Mouse (Mus musculus): ENCODE results near the gene Foxp1. TPM values are rescaled to one million over a fixed set of nuclear protein-coding genes. Genes with fewer than 3 reads are reported as not detected.

The Foxp1 gene
- polyA plus RNA-seq, 1 experiment from 2014 or later = 36.4 TPM

GRCm38 (mm10) chr6:99392484-99392883 is 130.0 kb downstream of the Foxp1 start:
- no peak overlapping the region for H3K4me3 ChIP-seq (ENCODE audit: low read length)
- no peak overlapping the region for H3K27ac ChIP-seq (ENCODE audit: low read length)
- H3K36me3 ChIP-seq (ENCODE audit: insufficient read depth, low read length) = 0 out of 2 replicates have a peak, but pooled peaks cover 3% of the 10 kb centered on the region
- peaks cover 10% of the 10 kb centered on the region for H3K4me1 ChIP-seq (ENCODE audit: insufficient read depth, low read length)
- 92% methylated on average over 6 of the region's 6 CpGs for WGBS
- H3K9ac ChIP-seq (replicated peaks; ENCODE audit: low read length) = no peak overlapping the region
- H3K9me3 ChIP-seq (ENCODE audit: low read length) = no peaks in the 10 kb centered on the region
- H3K4me2 ChIP-seq (replicated peaks; ENCODE audit: low read depth, low read length) = no peak overlapping the region
- ATAC-seq (ENCODE audit: low FRiP score, low TSS enrichment) = no peak
- no peaks in the 10 kb centered on the region for H3K27me3 ChIP-seq (ENCODE audit: insufficient read depth, low read length)

DNA sequence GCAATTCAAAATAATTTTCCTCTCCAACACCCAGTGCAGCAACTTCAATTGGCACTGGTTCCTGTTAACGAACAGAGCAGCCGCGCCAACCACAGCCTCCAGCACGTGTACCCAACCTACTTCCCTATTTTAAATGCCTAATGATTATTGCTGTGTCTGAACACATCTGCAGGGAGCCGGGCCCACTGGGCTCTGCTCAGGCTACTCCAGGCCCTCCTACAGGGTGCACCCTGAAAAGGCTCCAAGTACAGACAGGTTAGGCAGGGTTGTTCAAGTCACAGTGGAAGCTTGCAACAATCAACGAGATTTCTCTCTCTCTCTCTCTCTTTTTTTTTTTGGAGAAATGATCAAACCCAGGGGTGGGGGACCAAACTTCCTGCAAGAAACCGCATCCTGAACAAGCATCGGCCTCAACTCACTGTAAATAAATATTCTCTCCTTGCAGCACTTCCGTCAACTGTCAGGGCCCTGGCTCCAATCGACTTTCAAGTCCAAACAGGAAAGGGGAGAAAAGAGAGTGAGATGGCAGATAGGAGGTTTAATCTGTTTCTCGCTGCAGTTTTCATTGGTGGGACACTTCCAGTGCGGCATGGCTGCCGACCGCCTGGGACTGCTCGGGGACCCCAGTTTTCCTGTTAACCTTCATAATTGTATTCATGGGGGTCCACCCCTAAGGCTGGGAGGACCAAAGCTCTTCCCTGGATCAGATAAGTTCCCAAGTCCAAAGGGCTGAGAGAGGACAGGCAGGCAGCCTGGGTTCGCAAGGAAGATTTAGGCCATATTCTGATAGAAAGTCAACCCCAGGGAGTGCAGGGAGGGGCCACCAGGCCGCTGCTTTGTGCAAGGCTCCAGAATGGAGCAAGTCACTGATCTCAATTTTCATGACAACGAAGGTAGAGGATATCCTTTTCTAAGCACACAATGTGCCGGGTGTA is 133.5 kb downstream of the Foxp1 start:
- 59% methylated on average over 19 of the region's 19 CpGs for WGBS
- H3K4me1 ChIP-seq (ENCODE audit: insufficient read depth, low read length) = peaks cover 10% of the 10 kb centered on the region
- H3K27me3 ChIP-seq (ENCODE audit: insufficient read depth, low read length) = 0 out of 2 replicates have a peak, but pooled peaks cover 4% of the 10 kb centered on the region
- no peak overlapping the region for H3K4me2 ChIP-seq (replicated peaks; ENCODE audit: low read depth, low read length)
- ATAC-seq (ENCODE audit: low FRiP score, low TSS enrichment) = peak; percentile 39; the same call in 1 of the 2 replicates
- 0 out of 2 replicates have a peak, but pooled peaks cover 3% of the 10 kb centered on the region for H3K36me3 ChIP-seq (ENCODE audit: insufficient read depth, low read length)
- 0 out of 2 replicates have a peak, but pooled peaks cover 4% of the 10 kb centered on the region for H3K9me3 ChIP-seq (ENCODE audit: low read length)
- no peak overlapping the region for H3K4me3 ChIP-seq (ENCODE audit: low read length)
- H3K27ac ChIP-seq (ENCODE audit: low read length) = peak overlapping the region; percentile 39; the same call in 1 of the 2 replicates
- no peak overlapping the region for H3K9ac ChIP-seq (replicated peaks; ENCODE audit: low read length)

DNA sequence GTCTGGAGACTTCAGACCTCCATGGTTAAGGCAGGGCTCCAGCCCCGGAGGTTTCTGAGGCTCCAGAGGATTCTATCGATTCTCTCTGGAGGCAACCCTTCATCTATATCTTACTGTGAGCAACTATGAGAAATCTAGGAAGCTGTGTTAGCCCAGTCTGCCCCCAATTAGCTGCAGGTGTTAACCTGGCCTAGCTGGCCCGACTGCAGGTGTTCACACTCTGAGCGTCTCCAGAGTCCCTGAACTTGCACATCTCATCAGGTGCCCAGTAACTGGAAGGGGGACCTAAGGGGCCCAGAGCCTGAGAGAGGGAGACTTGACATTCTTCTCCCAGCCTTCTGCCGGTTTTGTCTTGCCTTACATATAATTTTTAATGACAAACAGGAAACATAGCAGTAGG is 134.5 kb downstream of the Foxp1 start:
- peaks cover 10% of the 10 kb centered on the region for H3K4me1 ChIP-seq (ENCODE audit: insufficient read depth, low read length)
- H3K27me3 ChIP-seq (ENCODE audit: insufficient read depth, low read length) = 0 out of 2 replicates have a peak, but pooled peaks cover 4% of the 10 kb centered on the region
- 0 out of 2 replicates have a peak, but pooled peaks cover 4% of the 10 kb centered on the region for H3K9me3 ChIP-seq (ENCODE audit: low read length)
- no peak overlapping the region for H3K4me3 ChIP-seq (ENCODE audit: low read length)
- WGBS = 74% methylated on average over 5 of the region's 5 CpGs
- ATAC-seq (ENCODE audit: low FRiP score, low TSS enrichment) = no peak; the same call in 1 of the 2 replicates
- H3K4me2 ChIP-seq (replicated peaks; ENCODE audit: low read depth, low read length) = no peak overlapping the region
- H3K36me3 ChIP-seq (ENCODE audit: insufficient read depth, low read length) = 0 out of 2 replicates have a peak, but pooled peaks cover 3% of the 10 kb centered on the region
- H3K27ac ChIP-seq (ENCODE audit: low read length) = no peak overlapping the region
- H3K9ac ChIP-seq (replicated peaks; ENCODE audit: low read length) = no peak overlapping the region

DNA sequence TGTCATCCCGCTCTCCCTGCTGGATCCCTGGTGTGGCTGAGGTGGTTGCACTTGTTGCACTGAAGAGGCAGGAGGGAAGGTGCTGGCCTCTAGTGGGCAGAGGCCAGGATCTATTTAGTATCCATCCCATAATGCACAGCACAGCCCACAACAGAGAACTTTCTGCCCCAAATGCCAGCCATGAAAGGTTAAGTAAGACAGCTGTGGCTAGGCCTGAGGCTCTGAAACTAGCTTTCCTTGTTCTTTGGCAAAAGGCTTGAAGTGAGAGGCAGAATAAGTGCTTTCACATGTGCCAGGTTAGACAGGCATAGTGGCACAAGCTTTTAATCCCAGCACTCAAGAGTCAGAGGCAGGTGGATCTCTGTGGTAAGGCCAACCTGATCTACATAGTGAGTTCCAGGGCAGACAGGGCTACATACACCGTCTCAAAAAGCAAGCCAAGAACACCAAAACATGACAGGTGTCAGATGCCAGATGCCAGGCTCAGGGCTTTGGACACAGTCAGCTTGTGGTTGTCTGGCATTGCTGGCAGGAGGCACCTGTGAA is 137.4 kb downstream of the Foxp1 start:
- Histone ChIP-seq H3K27me3 (ENCODE audit: insufficient read depth, low read length) (peaks cover 4% of the 10 kb centered on the region; the same call in 1 of the 2 replicates), H3K36me3 (ENCODE audit: insufficient read depth, low read length) (0 out of 2 replicates have a peak, but pooled peaks cover 3% of the 10 kb centered on the region), H3K9ac (replicated peaks; ENCODE audit: low read length) (no peak overlapping the region), H3K9me3 (ENCODE audit: low read length) (0 out of 2 replicates have a peak, but pooled peaks cover 4% of the 10 kb centered on the region), H3K4me3 (ENCODE audit: low read length) (no peak overlapping the region), H3K4me1 (ENCODE audit: insufficient read depth, low read length) (peaks cover 12% of the 10 kb centered on the region), H3K27ac (ENCODE audit: low read length) (no peak overlapping the region), H3K4me2 (replicated peaks; ENCODE audit: low read depth, low read length) (no peak overlapping the region)
- no peak for ATAC-seq (ENCODE audit: low FRiP score, low TSS enrichment)
- 91% methylated on average over 2 of the region's 2 CpGs for WGBS

- 0 out of 2 replicates have a peak, but pooled peaks cover 3% of the 10 kb centered on the region for H3K36me3 ChIP-seq (ENCODE audit: insufficient read depth, low read length)
- ATAC-seq (ENCODE audit: low FRiP score, low TSS enrichment) = no peak
- 0 out of 2 replicates have a peak, but pooled peaks cover 4% of the 10 kb centered on the region for H3K9me3 ChIP-seq (ENCODE audit: low read length)
- H3K4me3 ChIP-seq (ENCODE audit: low read length) = no peak overlapping the region
- H3K4me2 ChIP-seq (replicated peaks; ENCODE audit: low read depth, low read length) = no peak overlapping the region
- no peak overlapping the region for H3K27ac ChIP-seq (ENCODE audit: low read length)
- peaks cover 4% of the 10 kb centered on the region; the same call in 1 of the 2 replicates for H3K27me3 ChIP-seq (ENCODE audit: insufficient read depth, low read length)
- peaks cover 15% of the 10 kb centered on the region for H3K4me1 ChIP-seq (ENCODE audit: insufficient read depth, low read length)
- H3K9ac ChIP-seq (replicated peaks; ENCODE audit: low read length) = no peak overlapping the region
- 75% methylated on average over 4 of the region's 4 CpGs for WGBS
Observed at GRCm38 (mm10) chr6:99383846-99384472, 138.6 kb downstream of the Foxp1 start.

DNA sequence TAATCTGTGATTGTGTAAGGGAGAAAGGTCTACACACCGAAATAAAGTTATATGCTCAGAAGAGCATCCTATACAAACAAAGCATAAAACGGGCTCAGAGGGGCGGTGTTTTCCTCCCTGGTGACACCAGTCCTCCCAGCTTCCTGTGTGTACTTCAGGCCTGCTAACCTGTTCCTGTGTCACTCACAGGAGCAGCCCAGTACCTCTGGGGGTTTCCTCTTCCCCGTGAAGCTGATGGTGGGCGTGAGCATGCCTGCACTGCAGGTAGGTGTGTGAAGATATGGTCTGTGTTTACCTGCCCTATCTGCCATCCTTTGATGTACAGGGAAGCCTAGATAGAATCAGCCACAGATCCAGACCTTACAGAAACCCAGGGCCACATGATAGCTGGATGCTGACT is 142.4 kb downstream of the Foxp1 start:
- Histone ChIP-seq H3K27me3 (ENCODE audit: insufficient read depth, low read length) (no peaks in the 10 kb centered on the region; the same call in 1 of the 2 replicates), H3K4me1 (ENCODE audit: insufficient read depth, low read length) (peaks cover 38% of the 10 kb centered on the region), H3K27ac (ENCODE audit: low read length) (no peak overlapping the region), H3K4me2 (replicated peaks; ENCODE audit: low read depth, low read length) (no peak overlapping the region), H3K9me3 (ENCODE audit: low read length) (no peaks in the 10 kb centered on the region), H3K9ac (replicated peaks; ENCODE audit: low read length) (no peak overlapping the region), H3K4me3 (ENCODE audit: low read length) (no peak overlapping the region), H3K36me3 (ENCODE audit: insufficient read depth, low read length) (no peaks in the 10 kb centered on the region)
- 39% methylated on average over 5 of the region's 5 CpGs for WGBS
- 0 out of 2 replicates have a peak, but pooled peaks have one; percentile 16 for ATAC-seq (ENCODE audit: low FRiP score, low TSS enrichment)

- Histone ChIP-seq H3K4me1 (ENCODE audit: insufficient read depth, low read length) (peaks cover 47% of the 10 kb centered on the region), H3K9ac (replicated peaks; ENCODE audit: low read length) (no peak overlapping the region), H3K36me3 (ENCODE audit: insufficient read depth, low read length) (no peaks in the 10 kb centered on the region), H3K4me3 (ENCODE audit: low read length) (no peak overlapping the region), H3K9me3 (ENCODE audit: low read length) (no peaks in the 10 kb centered on the region), H3K27ac (ENCODE audit: low read length) (peak overlapping the region; percentile 63), H3K4me2 (replicated peaks; ENCODE audit: low read depth, low read length) (no peak overlapping the region), H3K27me3 (ENCODE audit: insufficient read depth, low read length) (no peaks in the 10 kb centered on the region; the same call in 1 of the 2 replicates)
- WGBS = 42% methylated on average over 7 of the region's 7 CpGs
- peak; percentile 63 for ATAC-seq (ENCODE audit: low FRiP score, low TSS enrichment)
Observed at GRCm38 (mm10) chr6:99378997-99379710, 143.4 kb downstream of the Foxp1 start.

GRCm38 (mm10) chr6:99377716-99378115 is 144.8 kb downstream of the Foxp1 start:
- H3K4me3 ChIP-seq (ENCODE audit: low read length) = no peak overlapping the region
- H3K4me2 ChIP-seq (replicated peaks; ENCODE audit: low read depth, low read length) = no peak overlapping the region
- peaks cover 47% of the 10 kb centered on the region for H3K4me1 ChIP-seq (ENCODE audit: insufficient read depth, low read length)

DNA sequence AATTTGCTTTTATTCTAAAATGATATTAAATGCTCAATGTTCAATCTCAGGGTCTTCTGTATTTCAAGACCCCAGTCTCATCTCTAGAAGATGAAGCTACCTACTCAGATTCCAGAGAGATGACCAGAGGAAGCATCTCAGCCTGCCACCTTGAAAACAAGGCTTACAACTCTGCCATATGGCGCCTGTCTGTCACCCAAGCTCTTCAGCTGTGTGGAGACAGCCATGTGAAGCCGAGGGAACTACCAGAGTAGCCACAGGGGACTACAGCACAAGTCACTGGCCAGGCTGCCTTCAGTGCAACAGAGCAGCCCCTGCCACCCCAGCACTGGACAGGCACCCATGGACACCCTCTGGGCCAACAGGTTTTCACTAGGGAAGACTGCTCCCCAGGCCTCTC is 145.4 kb downstream of the Foxp1 start:
- Histone ChIP-seq H3K4me1 (ENCODE audit: insufficient read depth, low read length) (peaks cover 47% of the 10 kb centered on the region), H3K9me3 (ENCODE audit: low read length) (no peaks in the 10 kb centered on the region), H3K4me2 (replicated peaks; ENCODE audit: low read depth, low read length) (no peak overlapping the region), H3K27me3 (ENCODE audit: insufficient read depth, low read length) (no peaks in the 10 kb centered on the region; the same call in 1 of the 2 replicates), H3K27ac (ENCODE audit: low read length) (no peak overlapping the region), H3K4me3 (ENCODE audit: low read length) (no peak overlapping the region), H3K36me3 (ENCODE audit: insufficient read depth, low read length) (no peaks in the 10 kb centered on the region), H3K9ac (replicated peaks; ENCODE audit: low read length) (no peak overlapping the region)
- WGBS = 73% methylated on average over 2 of the region's 2 CpGs
- no peak for ATAC-seq (ENCODE audit: low FRiP score, low TSS enrichment)

More at GRCm38 (mm10) chr6:99377716-99378115, 144.8 kb downstream of the Foxp1 start:
- Histone ChIP-seq H3K27ac (ENCODE audit: low read length) (no peak overlapping the region), H3K9me3 (ENCODE audit: low read length) (no peaks in the 10 kb centered on the region), H3K36me3 (ENCODE audit: insufficient read depth, low read length) (no peaks in the 10 kb centered on the region), H3K9ac (replicated peaks; ENCODE audit: low read length) (no peak overlapping the region), H3K27me3 (ENCODE audit: insufficient read depth, low read length) (no peaks in the 10 kb centered on the region; the same call in 1 of the 2 replicates)
- no peak for ATAC-seq (ENCODE audit: low FRiP score, low TSS enrichment)
- 69% methylated on average over 4 of the region's 4 CpGs for WGBS

Measured in kidney, embryonic 16.5 days (tissue).